Mouse (Mus musculus) forebrain, postnatal 0 days (tissue): ENCODE data around the gene Cnga4. TPM values are rescaled to one million over a fixed set of nuclear protein-coding genes. Genes with fewer than 3 reads are reported as not detected.
"Not testable (repeated sequence)": the region's sequence is repeated elsewhere in the genome, so short reads cannot be mapped to it uniquely, and the experiment has no call there.

Experiments used
- ATAC-seq: fragments of 200-750 bp; cut with Nextera tagmentation; 2 replicates; pipeline ENCODE4 v1.8.0; 2017; ENCODE audit warnings: mild to moderate bottlenecking, moderate library complexity
- DNase-seq: peaks from one replicate; pipeline ENCODE4 v3.0.0-alpha.2; 2015
- H3K27ac ChIP-seq: fragments of 300-500 bp; sonication (generic); 2 replicates; pipeline ENCODE4 v1.5.1; 2014; ENCODE audit warnings: low read depth, mild to moderate bottlenecking, antibody characterized with exemption, low read length, moderate library complexity, mixed read lengths
- H3K27me3 ChIP-seq: fragments of 300-500 bp; sonication (generic); 2 replicates; pipeline ENCODE4 v1.6.1; 2014; ENCODE audit warnings: mild to moderate bottlenecking, low read length, mixed read lengths; ENCODE audit not compliant: insufficient read depth
- H3K36me3 ChIP-seq: fragments of 300-500 bp; sonication (generic); 2 replicates; pipeline ENCODE4 v1.6.1; 2014; ENCODE audit warnings: mild to moderate bottlenecking, moderate library complexity; ENCODE audit not compliant: insufficient read depth
- H3K4me1 ChIP-seq: fragments of 300-500 bp; sonication (generic); 2 replicates; pipeline ENCODE4 v1.6.1; 2014; ENCODE audit warnings: antibody characterized with exemption; ENCODE audit not compliant: insufficient read depth
- H3K4me2 ChIP-seq: fragments of 300-500 bp; sonication (generic); 2 replicates; pipeline ENCODE4 v1.6.1; 2014; ENCODE audit warnings: low read depth, mild to moderate bottlenecking, moderate library complexity
- H3K4me3 ChIP-seq: fragments of 300-500 bp; sonication (generic); 2 replicates; pipeline ENCODE4 v1.5.1; 2014; ENCODE audit warnings: low read depth, low read length, mixed read lengths
- H3K9ac ChIP-seq: fragments of 300-500 bp; sonication (generic); 2 replicates; pipeline ENCODE4 v1.6.1; 2014; ENCODE audit warnings: mild to moderate bottlenecking
- H3K9me3 ChIP-seq: fragments of 300-500 bp; sonication (generic); 2 replicates; pipeline ENCODE4 v1.6.1; 2016; ENCODE audit warnings: low read length
- CTCF ChIP-seq: sonication (generic); IDR thresholded peaks from 2 replicates; pipeline ENCODE4 v1.5.1; 2016; ENCODE audit warnings: antibody characterized with exemption, control low read depth, low read depth
- WGBS: fragments of 180-500 bp; shearing (Covaris S2); extraction: QIAGEN DNeasy Blood & Tissue Kit; methylation state at CpG from one replicate; pipeline ENCODE4 v1.1.7; 2014; 5-methylcytosine and 5-hydroxymethylcytosine counted together
- polyA plus RNA-seq: library from polyadenylated mRNA; unstranded; fragments of >200 nt; fragmentation: Nextera tagmentation; extraction: Ambion mirVana; gene quantifications from 2 replicates; pipeline ENCODE4 v1.2.1, GENCODE M21; 2015
- total RNA-seq: library from RNA; depleted of rRNA; stranded (reverse); fragments of >200 nt; gene quantifications from 2 replicates; pipeline ENCODE4 v1.2.3, GENCODE M21; 2014; rRNA removed

Gene Cnga4
- total RNA-seq = 0.29 and 0.38 TPM in 2 replicates
- polyA plus RNA-seq = 0.10 and 0.18 TPM in 2 replicates

GRCm38 (mm10) chr7:105404268-105404667 lies at the start of gene Cnga4:
Gene Cnga4 (plus strand): TSS chr7:105404568.
- Histone ChIP-seq H3K4me3 (no peak within 1 kb of the TSS), H3K36me3 (no peaks in the 10 kb centered on the region), H3K27ac (no peak within 1 kb of the TSS), H3K9me3 (no peaks in the 10 kb centered on the region), H3K9ac (no peak within 1 kb of the TSS), H3K4me2 (no peak within 1 kb of the TSS), H3K4me1 (no peaks in the 10 kb centered on the region), H3K27me3 (no peaks in the 10 kb centered on the region)
- DNase-seq = no peak
- WGBS = 81% methylated on average over 5 of the region's 5 CpGs
- no peak for TF ChIP-seq CTCF
- ATAC-seq = no peak

- not testable (repeated sequence) for H3K36me3 ChIP-seq, ATAC-seq, H3K9me3 ChIP-seq, H3K9ac ChIP-seq, H3K27me3 ChIP-seq, H3K4me3 ChIP-seq, H3K27ac ChIP-seq, DNase-seq, H3K4me2 ChIP-seq, H3K4me1 ChIP-seq
- no CpG with 5 or more reads among the region's 5 CpGs for WGBS
These were observed 48.3 kb upstream of the Cnga4 start for GRCm38 (mm10) chr7:105356064-105356463.

GRCm38 (mm10) chr7:105356487-105356886 lies 47.9 kb upstream of the Cnga4 start:
- H3K4me1 ChIP-seq, H3K27me3 ChIP-seq, H3K4me2 ChIP-seq, H3K9me3 ChIP-seq, H3K27ac ChIP-seq, DNase-seq, H3K36me3 ChIP-seq, H3K4me3 ChIP-seq, ATAC-seq, H3K9ac ChIP-seq: not testable (repeated sequence)
- WGBS = 100% methylated on average over 1 of the region's 2 CpGs

- no peak overlapping the region for H3K4me2 ChIP-seq
- no peaks in the 10 kb centered on the region for H3K36me3 ChIP-seq
- 90% methylated on average over 2 of the region's 2 CpGs for WGBS
- no peak for ATAC-seq
- no peaks in the 10 kb centered on the region for H3K27me3 ChIP-seq
- no peak overlapping the region for H3K27ac ChIP-seq
- no peaks in the 10 kb centered on the region for H3K9me3 ChIP-seq
- no peak overlapping the region for H3K4me3 ChIP-seq
- H3K9ac ChIP-seq = no peak overlapping the region
- no peak for DNase-seq
- no peak for TF ChIP-seq CTCF
- no peaks in the 10 kb centered on the region for H3K4me1 ChIP-seq
These were observed 42.7 kb upstream of the Cnga4 start for GRCm38 (mm10) chr7:105361713-105362112.

GRCm38 (mm10) chr7:105367268-105367667 lies 37.1 kb upstream of the Cnga4 start:
- TF ChIP-seq CTCF = no peak
- H3K36me3 ChIP-seq = no peaks in the 10 kb centered on the region; the same call in 1 of the 2 replicates
- no peak overlapping the region for H3K9ac ChIP-seq
- no peak overlapping the region for H3K27ac ChIP-seq
- WGBS = 92% methylated on average over 5 of the region's 5 CpGs
- no peaks in the 10 kb centered on the region for H3K27me3 ChIP-seq
- no peak overlapping the region for H3K4me3 ChIP-seq
- no peak for ATAC-seq
- no peaks in the 10 kb centered on the region for H3K4me1 ChIP-seq
- no peak overlapping the region for H3K4me2 ChIP-seq
- DNase-seq = no peak
- H3K9me3 ChIP-seq = no peaks in the 10 kb centered on the region

GRCm38 (mm10) chr7:105367930-105368329 lies 36.4 kb upstream of the Cnga4 start, which contains the start of gene Olfr692:
Gene Olfr692 (plus strand): TSS chr7:105368230.
- H3K4me1 ChIP-seq = no peaks in the 10 kb centered on the region
- WGBS = 100% methylated on average over 1 of the region's 1 CpGs
- ATAC-seq = no peak

GRCm38 (mm10) chr7:105368521-105368920 lies 35.8 kb upstream of the Cnga4 start:
- Histone ChIP-seq H3K4me2 (no peak overlapping the region), H3K9ac (no peak overlapping the region), H3K27me3 (no peaks in the 10 kb centered on the region), H3K4me1 (no peaks in the 10 kb centered on the region), H3K27ac (no peak overlapping the region), H3K36me3 (no peaks in the 10 kb centered on the region; the same call in none of the 2 replicates), H3K9me3 (no peaks in the 10 kb centered on the region), H3K4me3 (no peak overlapping the region)
- no peak for TF ChIP-seq CTCF
- ATAC-seq = no peak
- 94% methylated on average over 4 of the region's 4 CpGs for WGBS
- no peak for DNase-seq

More at GRCm38 (mm10) chr7:105367930-105368329, 36.4 kb upstream of the Cnga4 start, which contains the start of gene Olfr692:
- Histone ChIP-seq H3K4me2 (no peak within 1 kb of the TSS), H3K4me3 (no peak within 1 kb of the TSS), H3K9me3 (no peaks in the 10 kb centered on the region), H3K27ac (no peak within 1 kb of the TSS), H3K36me3 (no peaks in the 10 kb centered on the region; the same call in 1 of the 2 replicates), H3K27me3 (no peaks in the 10 kb centered on the region), H3K9ac (no peak within 1 kb of the TSS)
- TF ChIP-seq CTCF = no peak
- DNase-seq = no peak
